Mouse (Mus musculus) CD4-positive, CD25-positive, alpha-beta regulatory T cell (primary cell): Measurements from ENCODE around the gene Med13l. TPM values are rescaled to one million over a fixed set of nuclear protein-coding genes. Genes with fewer than 3 reads are reported as not detected.

Source experiments
- polyA plus RNA-seq: library from polyadenylated mRNA; unstranded; fragments of 100-300 nt; shearing (Covaris generic); gene quantifications from one replicate; pipeline ENCODE4 v1.2.1, GENCODE M21; 2017

Med13l gene
- 21.6 TPM for polyA plus RNA-seq

DNA sequence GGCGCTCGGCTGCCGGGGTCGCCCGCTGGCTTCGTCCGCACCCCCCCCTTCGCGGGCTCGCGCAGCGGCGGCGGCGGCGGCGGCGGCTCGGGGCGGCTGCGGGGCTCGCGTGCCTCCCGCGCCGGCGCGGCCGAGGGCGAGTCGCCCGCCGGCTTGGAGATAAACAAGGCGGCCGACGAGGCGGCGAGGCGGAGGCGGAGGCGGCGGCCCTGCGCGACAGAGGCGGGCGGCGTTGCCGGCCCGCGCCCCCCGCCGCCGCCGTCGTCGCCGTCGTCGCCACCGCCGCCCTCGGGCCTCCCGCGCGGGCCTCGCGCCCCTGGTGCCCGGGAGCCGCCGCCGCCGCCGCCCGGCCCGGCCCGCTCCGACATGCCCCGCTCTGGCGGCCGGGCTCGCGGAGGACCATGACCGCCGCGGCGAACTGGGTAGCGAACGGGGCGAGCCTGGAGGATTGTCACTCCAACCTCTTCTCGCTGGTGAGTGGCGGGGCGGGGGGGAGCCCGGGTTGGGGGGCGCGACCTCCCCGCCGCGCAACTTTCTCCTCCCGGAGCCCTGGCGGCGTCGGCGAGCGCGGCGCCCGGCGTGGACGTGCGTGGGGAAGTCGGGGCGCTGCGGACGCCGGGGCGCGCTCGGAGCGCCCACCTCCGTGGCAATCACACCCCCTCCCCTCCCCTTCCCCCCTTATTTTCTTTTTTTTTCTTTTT lies at the start of gene Med13l:
Gene Med13l, plus strand, starts transcription at position 295 of the 701 bp plus-strand sequence.

